Mouse (Mus musculus) kidney, adult 9 months (tissue): ENCODE measurements around the gene Abhd12b.
A peak's percentile ranks its signal among the peaks of the same experiment; 100 is the strongest.

Experiments
- DNase-seq: peaks from one replicate; pipeline ENCODE4 v3.0.0; 2022

Abhd12b gene

GRCm38 (mm10) chr12:70213601-70214000, 59.7 kb downstream of the Abhd12b start:
- no peak for DNase-seq

GRCm38 (mm10) chr12:70214281-70214680, 60.3 kb downstream of the Abhd12b start:
- no peak for DNase-seq

GRCm38 (mm10) chr12:70216229-70216800, 62.4 kb downstream of the Abhd12b start:
- DNase-seq: no peak

- no peak for DNase-seq
These were observed 65.0 kb downstream of the Abhd12b start for GRCm38 (mm10) chr12:70218795-70219540.

- DNase-seq: no peak
These were observed 67.5 kb downstream of the Abhd12b start for GRCm38 (mm10) chr12:70221425-70221824.

GRCm38 (mm10) chr12:70223331-70223730, 69.4 kb downstream of the Abhd12b start:
- no peak for DNase-seq

GRCm38 (mm10) chr12:70226655-70227054, 72.7 kb downstream of the Abhd12b start:
- no peak for DNase-seq

- DNase-seq: peak; percentile 80
These were observed 73.4 kb downstream of the Abhd12b start for GRCm38 (mm10) chr12:70227121-70227932.

- DNase-seq: no peak
These were observed 74.2 kb downstream of the Abhd12b start for GRCm38 (mm10) chr12:70228155-70228554.

- no peak for DNase-seq
These were observed 77.4 kb downstream of the Abhd12b start, which contains the start of gene Pygl for GRCm38 (mm10) chr12:70231294-70231693. Gene Pygl, minus strand, starts transcription at chr12:70231488.

GRCm38 (mm10) chr12:70232020-70232544, 78.1 kb downstream of the Abhd12b start:
- no peak for DNase-seq
